Mouse (Mus musculus) spleen, adult 18-20 months (tissue): ENCODE data around the gene Gm5798.
"Not testable (repeated sequence)": the region's sequence is repeated elsewhere in the genome, so short reads cannot be mapped to it uniquely, and the experiment has no call there.

Experiments used
- DNase-seq, 2 experiments: peaks; one replicate each; pipeline ENCODE4 v3.0.0; 2022; ENCODE audit warnings: mixed read lengths in 2 of 2

Gm5798 gene

GRCm38 (mm10) chr14:41348309-41348708, at the start of gene Gm5798:
TSS of gene Gm5798 (plus strand) at chr14:41348609.
- DNase-seq: not testable (repeated sequence)

DNA sequence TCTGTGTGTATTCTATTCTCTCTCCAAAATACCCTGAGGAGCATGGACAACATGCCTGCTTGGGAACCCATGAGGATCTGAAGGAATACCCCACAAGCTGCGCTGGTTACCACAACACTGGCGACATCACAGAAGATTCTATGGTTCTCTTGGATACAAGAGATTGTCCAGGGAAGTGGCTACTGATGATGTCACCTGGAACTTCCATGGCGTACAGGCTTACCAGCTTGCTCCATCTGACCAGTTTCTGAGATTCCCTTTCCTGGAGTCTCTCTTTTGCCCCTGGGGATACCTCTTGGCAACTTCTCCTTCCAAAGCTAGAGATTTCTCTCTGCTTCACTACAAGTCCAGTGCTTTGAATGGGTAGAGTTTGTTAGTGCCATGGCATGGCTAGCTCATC, 37.9 kb downstream of the Gm5798 start, which contains the start of gene Gm7945:
Gm7945 (minus strand) TSS at position 101 of the 400 bp plus-strand sequence.
- not testable (repeated sequence) for DNase-seq
